Mouse (Mus musculus): ENCODE data around the gene Ckap2. TPM values are rescaled to one million over a fixed set of nuclear protein-coding genes. Genes with fewer than 3 reads are reported as not detected.

Gene Ckap2
- polyA plus RNA-seq, 2 experiments, result 21.6 to 21.7 TPM

- 77% methylated on average over 10 of the region's 10 CpGs for WGBS (ENCODE audit: insufficient replicate concordance)
- no peak for ATAC-seq (ENCODE audit: insufficient read depth)
Observed at GRCm38 (mm10) chr8:22214826-22215225, 29.2 kb upstream of the Ckap2 start.

GRCm38 (mm10) chr8:22209012-22209411 lies 23.4 kb upstream of the Ckap2 start:
- Histone ChIP-seq H3K36me3 (replicated peaks; ENCODE audit: control insufficient read depth, insufficient read depth, low read depth) (no peaks in the 10 kb centered on the region), H3K4me2 (ENCODE audit: low read depth) (no peak overlapping the region), H3K27me3 (ENCODE audit: control insufficient read depth, insufficient read depth, low read length) (no peaks in the 10 kb centered on the region), H3K4me1 (replicated peaks; ENCODE audit: control insufficient read depth in 2 of 2, insufficient read depth in 2 of 2, low read length in 1 of 2) (peaks cover 0 to 9% of the 10 kb centered on the region in 2 experiments; a peak in 3 of 4 replicates), H3K9ac (replicated peaks) (no peak overlapping the region), H3K9me3 (ENCODE audit: control insufficient read depth, low read length) (no peaks in the 10 kb centered on the region), H3K4me3 (ENCODE audit: insufficient read depth in 1 of 2, low read depth in 2 of 2, low read length in 2 of 2) (no peak overlapping the region), H3K27ac (no peak overlapping the region)
- 2% methylated on average over 5 of the region's 5 CpGs for WGBS (ENCODE audit: insufficient replicate concordance)
- ATAC-seq (ENCODE audit: insufficient read depth), result peak; percentile 65
- peak in 2 of 3 experiments; percentile 26 to 45 for DNase-seq (ENCODE audit: low read depth in 3 of 3, low spot score in 3 of 3)
- TF ChIP-seq CTCF (IDR thresholded peaks at IDR 0.05; ENCODE audit: low read depth) (no peak), EP300 (IDR thresholded peaks at IDR 0.05; ENCODE audit: low read depth) (peak; percentile 57)

More at GRCm38 (mm10) chr8:22214826-22215225, 29.2 kb upstream of the Ckap2 start:
- H3K4me2 ChIP-seq (ENCODE audit: low read depth), result no peak overlapping the region
- no peak for DNase-seq (ENCODE audit: low read depth in 3 of 3, low spot score in 3 of 3)
- no peaks in the 10 kb centered on the region for H3K27me3 ChIP-seq (ENCODE audit: control insufficient read depth, insufficient read depth, low read length)
- no peaks in the 10 kb centered on the region for H3K9me3 ChIP-seq (ENCODE audit: control insufficient read depth, low read length)
- H3K4me1 ChIP-seq (replicated peaks; ENCODE audit: control insufficient read depth in 2 of 2, insufficient read depth in 2 of 2, low read length in 1 of 2), result no peaks in the 10 kb centered on the region
- no peak overlapping the region for H3K9ac ChIP-seq (replicated peaks)
- TF ChIP-seq EP300 (IDR thresholded peaks at IDR 0.05; ENCODE audit: low read depth) (no peak), CTCF (IDR thresholded peaks at IDR 0.05; ENCODE audit: low read depth) (no peak)
- no peak overlapping the region for H3K4me3 ChIP-seq (ENCODE audit: insufficient read depth in 1 of 2, low read depth in 2 of 2, low read length in 2 of 2)
- no peak overlapping the region for H3K27ac ChIP-seq
- H3K36me3 ChIP-seq (replicated peaks; ENCODE audit: control insufficient read depth, insufficient read depth, low read depth), result no peaks in the 10 kb centered on the region

GRCm38 (mm10) chr8:22207535-22207934 lies 21.9 kb upstream of the Ckap2 start:
- Histone ChIP-seq H3K36me3 (replicated peaks; ENCODE audit: control insufficient read depth, insufficient read depth, low read depth) (no peaks in the 10 kb centered on the region), H3K9me3 (ENCODE audit: control insufficient read depth, low read length) (no peaks in the 10 kb centered on the region), H3K27me3 (ENCODE audit: control insufficient read depth, insufficient read depth, low read length) (no peaks in the 10 kb centered on the region), H3K4me1 (replicated peaks; ENCODE audit: control insufficient read depth in 2 of 2, insufficient read depth in 2 of 2, low read length in 1 of 2) (peaks cover 0 to 9% of the 10 kb centered on the region in 2 experiments; a peak in 3 of 4 replicates), H3K27ac (no peak overlapping the region), H3K9ac (replicated peaks) (no peak overlapping the region), H3K4me2 (ENCODE audit: low read depth) (no peak overlapping the region), H3K4me3 (ENCODE audit: insufficient read depth in 1 of 2, low read depth in 2 of 2, low read length in 2 of 2) (no peak overlapping the region)
- no peak for TF ChIP-seq CTCF (IDR thresholded peaks at IDR 0.05; ENCODE audit: low read depth)
- no peak for TF ChIP-seq EP300 (IDR thresholded peaks at IDR 0.05; ENCODE audit: low read depth)
- DNase-seq (ENCODE audit: low read depth in 3 of 3, low spot score in 3 of 3) (no peak), ATAC-seq (ENCODE audit: insufficient read depth) (no peak)
- 38% methylated on average over 4 of the region's 4 CpGs for WGBS (ENCODE audit: insufficient replicate concordance)

- Histone ChIP-seq H3K27ac (no peak overlapping the region), H3K36me3 (replicated peaks; ENCODE audit: control insufficient read depth, insufficient read depth, low read depth) (no peaks in the 10 kb centered on the region), H3K4me3 (ENCODE audit: insufficient read depth in 1 of 2, low read depth in 2 of 2, low read length in 2 of 2) (no peak overlapping the region), H3K4me2 (ENCODE audit: low read depth) (no peak overlapping the region), H3K9ac (replicated peaks) (no peak overlapping the region), H3K27me3 (ENCODE audit: control insufficient read depth, insufficient read depth, low read length) (no peaks in the 10 kb centered on the region), H3K9me3 (ENCODE audit: control insufficient read depth, low read length) (no peaks in the 10 kb centered on the region), H3K4me1 (replicated peaks; ENCODE audit: control insufficient read depth in 2 of 2, insufficient read depth in 2 of 2, low read length in 1 of 2) (peaks cover 0 to under 1% of the 10 kb centered on the region in 2 experiments; a peak in 2 of 4 replicates)
- peak; percentile 49 for TF ChIP-seq CTCF (IDR thresholded peaks at IDR 0.05; ENCODE audit: low read depth)
- no peak for TF ChIP-seq EP300 (IDR thresholded peaks at IDR 0.05; ENCODE audit: low read depth)
- no peak for ATAC-seq (ENCODE audit: insufficient read depth)
- 85% methylated on average over 8 of the region's 8 CpGs for WGBS (ENCODE audit: insufficient replicate concordance)
- DNase-seq (ENCODE audit: low read depth in 3 of 3, low spot score in 3 of 3), result no peak
Observed at GRCm38 (mm10) chr8:22199481-22199880, 13.9 kb upstream of the Ckap2 start.

GRCm38 (mm10) chr8:22197914-22198313 lies 12.3 kb upstream of the Ckap2 start:
- H3K27ac ChIP-seq, result no peak overlapping the region
- 77% methylated on average over 6 of the region's 6 CpGs for whole genome bisulfite sequencing (ENCODE audit: insufficient replicate concordance)
- H3K4me2 ChIP-seq (ENCODE audit: low read depth), result no peak overlapping the region
- TF ChIP-seq CTCF (IDR thresholded peaks at IDR 0.05; ENCODE audit: low read depth) (no peak), EP300 (IDR thresholded peaks at IDR 0.05; ENCODE audit: low read depth) (no peak)
- ATAC-seq (ENCODE audit: insufficient read depth) (no peak), DNase-seq (ENCODE audit: low read depth in 3 of 3, low spot score in 3 of 3) (no peak)
- no peaks in the 10 kb centered on the region for H3K27me3 ChIP-seq (ENCODE audit: control insufficient read depth, insufficient read depth, low read length)
- H3K36me3 ChIP-seq (replicated peaks; ENCODE audit: control insufficient read depth, insufficient read depth, low read depth), result no peaks in the 10 kb centered on the region
- peaks cover 5 to 9% of the 10 kb centered on the region in 2 experiments; a peak in 3 of 4 replicates for H3K4me1 ChIP-seq (replicated peaks; ENCODE audit: control insufficient read depth in 2 of 2, insufficient read depth in 2 of 2, low read length in 1 of 2)
- no peak overlapping the region for H3K4me3 ChIP-seq (ENCODE audit: insufficient read depth in 1 of 2, low read depth in 2 of 2, low read length in 2 of 2)
- H3K9ac ChIP-seq (replicated peaks), result no peak overlapping the region
- no peaks in the 10 kb centered on the region for H3K9me3 ChIP-seq (ENCODE audit: control insufficient read depth, low read length)
